Mouse (Mus musculus): ENCODE results near the gene Stard3. TPM values are rescaled to one million over a fixed set of nuclear protein-coding genes. Genes with fewer than 3 reads are reported as not detected.
"Not testable (repeated sequence)": the region's sequence is repeated elsewhere in the genome, so short reads cannot be mapped to it uniquely, and the experiment has no call there.

Stard3 gene
- total RNA-seq, 1 experiment from 2014 or later: 14.2 TPM

DNA sequence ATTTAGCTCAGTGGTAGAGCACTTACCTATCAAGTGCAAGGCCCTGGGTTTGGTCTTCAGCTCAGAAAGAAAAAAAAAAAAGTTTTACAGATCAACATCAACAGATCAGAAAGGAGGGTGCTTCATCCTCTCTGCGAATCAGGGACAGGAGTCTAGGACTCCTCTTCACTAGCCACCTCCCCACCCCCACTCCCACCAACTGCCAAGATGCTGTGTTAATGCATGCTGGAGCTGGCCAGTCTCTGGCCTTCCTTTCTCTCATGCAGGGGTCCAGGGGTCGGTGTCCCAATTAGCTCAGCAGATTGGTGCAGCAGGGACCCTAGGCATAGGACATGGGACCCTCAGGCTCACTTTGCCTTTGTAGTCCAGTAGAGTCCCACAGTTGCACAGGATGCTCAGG, 12.4 kb downstream of the Stard3 start:
- no peak for ATAC-seq (replicated peaks; ENCODE audit: low read depth, poor library complexity, severe bottlenecking)

DNA sequence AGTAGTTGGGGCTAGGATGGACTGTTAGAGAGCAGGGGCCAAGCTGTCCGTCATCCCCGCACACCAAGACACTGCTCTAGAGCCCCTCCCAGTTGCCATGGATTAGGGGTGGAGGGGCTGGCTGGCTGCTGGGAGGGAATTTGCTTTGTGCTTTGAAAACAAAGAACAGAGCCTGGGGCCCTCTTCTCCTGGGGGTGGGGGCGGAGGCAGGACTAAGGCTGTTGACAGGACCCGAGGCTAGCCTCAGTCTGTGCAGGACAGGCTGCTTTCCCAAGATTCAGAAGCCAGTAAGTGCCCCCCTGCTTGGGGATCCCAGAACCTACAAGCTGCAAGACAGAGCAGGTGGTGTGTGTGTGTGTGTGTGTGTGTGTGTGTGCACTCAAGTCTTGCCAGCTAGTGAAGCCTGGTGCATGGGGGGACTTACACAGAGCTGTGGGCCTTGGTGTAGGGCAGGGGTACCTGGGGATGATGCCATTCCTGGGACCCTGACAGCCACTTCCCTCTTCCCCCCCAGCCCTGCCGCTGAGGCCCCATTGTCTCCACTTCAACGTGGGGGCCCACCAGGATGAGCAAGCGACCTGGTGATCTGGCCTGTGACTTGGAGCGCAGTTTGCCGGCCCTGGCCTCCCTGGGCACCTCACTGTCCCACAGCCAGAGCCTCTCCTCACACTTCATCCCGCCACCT, 13.5 kb downstream of the Stard3 start:
- ATAC-seq (replicated peaks; ENCODE audit: low read depth, poor library complexity, severe bottlenecking): no peak

DNA sequence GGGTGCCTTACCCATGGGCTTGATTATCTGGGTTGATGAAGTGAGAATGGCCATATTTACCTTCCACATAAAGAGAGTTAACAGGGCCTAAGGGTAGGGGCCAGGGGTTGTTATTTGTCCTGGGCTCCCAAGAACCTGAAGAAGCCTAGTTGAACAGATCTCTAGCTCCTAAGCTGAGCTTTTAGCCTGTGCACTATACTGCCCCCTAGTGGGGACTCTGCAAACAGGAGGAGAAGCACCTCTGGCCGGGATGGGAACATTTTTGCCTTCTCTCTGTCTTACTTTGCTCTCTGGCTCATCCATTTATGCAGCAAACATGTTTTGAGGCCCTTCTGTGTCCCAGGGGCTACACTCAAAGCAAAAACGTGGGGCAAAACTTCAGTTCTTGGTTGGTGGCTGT, 14.2 kb downstream of the Stard3 start:
- peak; percentile 70; the same call in 1 of the 2 replicates for ATAC-seq (replicated peaks; ENCODE audit: low read depth, poor library complexity, severe bottlenecking)

DNA sequence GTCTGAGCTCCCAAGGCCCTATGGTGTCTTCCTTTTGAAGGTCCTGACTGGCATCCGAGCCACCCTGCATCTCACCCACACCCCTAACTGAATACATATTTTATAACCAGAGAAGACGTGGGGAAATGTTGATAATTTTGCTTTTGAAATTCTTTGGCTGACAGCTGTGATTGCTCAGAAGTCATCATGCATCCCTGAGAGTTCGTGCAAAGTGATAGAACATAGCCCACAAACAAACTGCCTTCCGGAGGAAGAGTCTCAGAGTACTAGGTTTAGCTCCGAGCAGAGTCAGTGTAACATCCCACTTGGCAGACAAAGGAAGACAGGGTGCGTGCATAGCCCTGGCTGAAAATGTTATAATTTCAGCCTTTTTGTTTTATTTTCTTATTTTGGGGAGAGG, 15.1 kb downstream of the Stard3 start:
- ATAC-seq (replicated peaks; ENCODE audit: low read depth, poor library complexity, severe bottlenecking): no peak

DNA sequence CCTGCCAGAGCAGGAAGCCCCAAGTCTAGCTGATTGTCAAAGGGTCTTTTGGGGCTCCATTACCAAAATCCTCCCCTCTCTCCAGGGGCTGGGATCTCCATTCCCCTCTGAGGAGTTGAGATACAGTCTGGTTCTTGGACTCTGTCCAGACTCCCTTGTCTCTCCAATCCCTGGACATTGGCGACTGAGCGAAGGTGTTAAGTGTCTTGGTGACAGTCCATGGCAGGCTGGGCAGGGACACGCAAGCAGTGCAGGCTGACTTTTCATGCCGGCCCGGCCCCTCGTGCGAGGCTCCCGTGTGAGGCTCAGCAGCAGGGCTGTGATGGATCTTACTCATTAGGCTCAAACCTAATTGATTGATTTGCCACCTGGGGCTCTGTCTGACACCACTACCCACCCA, 16.1 kb downstream of the Stard3 start:
- ATAC-seq (replicated peaks; ENCODE audit: low read depth, poor library complexity, severe bottlenecking): no peak

DNA sequence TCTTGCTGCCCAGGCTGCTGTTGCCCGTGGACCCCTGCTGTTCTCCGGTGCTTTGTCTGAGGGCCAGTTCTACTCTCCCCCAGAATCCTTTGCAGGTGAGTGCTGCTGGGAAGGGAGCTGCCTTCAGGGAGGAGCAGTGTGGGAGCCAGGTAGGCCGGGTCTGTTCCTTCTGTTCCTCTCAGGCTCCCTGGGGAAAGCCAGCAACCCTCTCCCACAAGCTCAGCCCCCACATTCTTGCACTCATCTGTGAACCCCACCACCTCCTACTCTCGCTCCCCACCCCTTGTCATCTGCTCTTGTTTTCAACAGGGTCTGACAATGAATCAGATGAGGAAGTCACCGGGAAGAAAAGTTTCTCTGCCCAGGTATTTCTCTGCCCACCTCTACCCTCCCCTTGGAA, 18.6 kb downstream of the Stard3 start:
- ATAC-seq (replicated peaks; ENCODE audit: low read depth, poor library complexity, severe bottlenecking): no peak

DNA sequence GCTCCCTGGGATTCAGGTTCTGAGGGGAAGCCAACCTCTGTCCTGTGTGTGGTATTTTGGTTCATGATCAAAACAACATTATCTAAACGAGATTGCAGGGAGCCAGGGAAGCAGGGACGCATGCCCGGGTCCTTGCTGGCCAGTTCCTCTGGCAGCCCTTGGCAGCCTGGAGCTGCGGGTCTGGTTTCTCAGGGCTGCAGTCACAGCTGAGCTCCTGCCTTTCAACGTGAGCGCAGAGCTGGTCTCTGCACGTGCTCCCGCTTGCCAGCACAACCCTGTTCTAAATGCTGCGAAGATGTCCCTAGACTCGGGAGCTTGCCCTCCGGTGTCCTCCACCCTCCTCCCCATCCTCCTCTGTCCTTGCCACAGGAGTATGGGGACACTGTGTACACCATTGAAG, 19.6 kb downstream of the Stard3 start:
- ATAC-seq (replicated peaks; ENCODE audit: low read depth, poor library complexity, severe bottlenecking): no peak

GRCm38 (mm10) chr11:98379379-98379778, 21.2 kb downstream of the Stard3 start:
- ATAC-seq (replicated peaks; ENCODE audit: low read depth, poor library complexity, severe bottlenecking): no peak

- ATAC-seq (replicated peaks; ENCODE audit: low read depth, poor library complexity, severe bottlenecking): no peak
Observed at GRCm38 (mm10) chr11:98380106-98380505, 21.9 kb downstream of the Stard3 start.

DNA sequence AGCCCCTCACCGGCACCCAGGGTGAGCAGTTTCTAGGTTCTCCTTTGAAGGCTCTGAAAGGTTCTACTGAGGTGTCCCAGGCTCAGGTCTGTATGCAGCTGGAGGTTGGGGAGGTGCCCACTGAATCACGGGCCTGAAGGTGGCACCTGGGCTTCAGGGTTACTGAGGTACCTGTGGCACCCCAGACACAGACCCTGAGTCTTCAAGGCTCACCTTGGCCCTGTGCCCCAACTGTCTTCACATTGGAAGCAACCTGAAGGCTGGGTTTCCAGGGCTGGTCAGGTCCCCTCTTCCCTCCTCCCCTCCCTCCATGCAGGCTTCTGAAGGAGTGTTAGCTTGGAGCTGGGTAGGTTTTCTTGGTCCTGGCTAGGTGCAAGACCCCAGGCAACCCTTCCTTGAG, 23.5 kb downstream of the Stard3 start:
- no peak for ATAC-seq (replicated peaks; ENCODE audit: low read depth, poor library complexity, severe bottlenecking)

DNA sequence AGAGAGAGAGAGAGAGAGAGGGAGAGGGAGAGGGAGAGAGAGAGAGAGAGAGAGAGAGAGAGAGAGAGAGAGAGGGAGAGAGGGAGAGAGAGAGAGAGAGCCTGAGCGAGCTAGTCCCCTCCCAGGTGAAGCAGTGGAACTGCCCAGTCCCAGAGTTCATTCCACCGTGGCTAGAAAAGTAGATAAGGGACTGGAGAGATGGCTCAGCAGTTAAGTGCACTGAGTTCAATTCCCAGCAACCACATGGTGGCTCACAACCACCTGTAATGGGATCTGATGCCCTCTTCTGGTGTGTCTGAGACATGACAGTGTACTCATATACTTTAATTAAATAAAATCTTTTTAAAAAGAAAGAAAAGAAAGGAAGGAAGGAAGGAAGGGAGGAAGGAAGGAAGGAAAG, 24.2 kb downstream of the Stard3 start:
- not testable (repeated sequence) for ATAC-seq (replicated peaks; ENCODE audit: low read depth, poor library complexity, severe bottlenecking)

- no peak for ATAC-seq (replicated peaks; ENCODE audit: low read depth, poor library complexity, severe bottlenecking)
Observed at GRCm38 (mm10) chr11:98383261-98384030, 25.3 kb downstream of the Stard3 start, which contains the start of gene Tcap. Tcap (plus strand) TSS chr11:98383811.

GRCm38 (mm10) chr11:98384216-98384615, 26.0 kb downstream of the Stard3 start:
- no peak for ATAC-seq (replicated peaks; ENCODE audit: low read depth, poor library complexity, severe bottlenecking)

DNA sequence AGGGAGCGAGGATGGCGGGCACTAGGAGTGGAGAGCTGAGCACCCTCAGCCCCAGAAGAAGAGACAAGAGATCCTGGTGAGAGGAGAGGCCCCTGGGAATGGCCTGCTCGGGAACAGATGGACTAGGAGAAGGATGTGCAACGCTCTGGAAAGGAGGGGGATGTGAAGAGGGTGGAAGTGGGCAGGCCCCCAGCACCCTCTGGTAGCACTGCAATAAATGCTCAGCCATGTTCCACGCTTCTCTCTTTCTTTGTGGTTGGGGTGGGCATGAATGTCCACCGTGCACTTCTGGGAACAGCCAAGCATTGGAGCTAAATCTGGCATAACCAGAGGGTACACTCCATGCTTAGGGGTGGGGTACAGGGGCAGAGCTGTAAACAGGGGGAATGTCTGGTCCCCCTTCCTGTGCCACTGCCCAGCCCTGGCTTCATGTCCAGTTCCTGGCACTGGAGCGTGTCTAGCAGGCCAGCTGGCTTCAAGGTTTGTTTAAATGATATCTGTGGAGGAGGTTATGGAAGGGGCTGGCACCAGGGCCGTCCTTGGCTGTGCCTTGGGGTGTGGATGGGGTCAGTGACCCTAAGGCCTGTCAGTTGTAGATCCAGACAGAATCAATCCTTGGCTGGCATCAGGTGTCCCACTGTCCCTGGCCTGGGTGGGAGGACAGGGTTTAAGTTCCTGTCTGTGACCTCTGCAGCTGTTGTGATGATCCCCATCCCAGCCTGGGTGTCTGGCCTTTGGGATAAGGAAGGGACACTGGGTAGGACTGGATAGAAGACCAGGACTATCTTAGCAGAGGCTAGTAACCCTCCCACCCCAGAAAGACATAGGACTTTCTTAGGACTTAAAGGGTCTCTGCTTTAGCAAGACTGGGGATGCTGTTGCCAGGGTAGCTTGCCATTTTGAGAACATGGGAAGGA, 26.8 kb downstream of the Stard3 start:
- no peak for ATAC-seq (replicated peaks; ENCODE audit: low read depth, poor library complexity, severe bottlenecking)

DNA sequence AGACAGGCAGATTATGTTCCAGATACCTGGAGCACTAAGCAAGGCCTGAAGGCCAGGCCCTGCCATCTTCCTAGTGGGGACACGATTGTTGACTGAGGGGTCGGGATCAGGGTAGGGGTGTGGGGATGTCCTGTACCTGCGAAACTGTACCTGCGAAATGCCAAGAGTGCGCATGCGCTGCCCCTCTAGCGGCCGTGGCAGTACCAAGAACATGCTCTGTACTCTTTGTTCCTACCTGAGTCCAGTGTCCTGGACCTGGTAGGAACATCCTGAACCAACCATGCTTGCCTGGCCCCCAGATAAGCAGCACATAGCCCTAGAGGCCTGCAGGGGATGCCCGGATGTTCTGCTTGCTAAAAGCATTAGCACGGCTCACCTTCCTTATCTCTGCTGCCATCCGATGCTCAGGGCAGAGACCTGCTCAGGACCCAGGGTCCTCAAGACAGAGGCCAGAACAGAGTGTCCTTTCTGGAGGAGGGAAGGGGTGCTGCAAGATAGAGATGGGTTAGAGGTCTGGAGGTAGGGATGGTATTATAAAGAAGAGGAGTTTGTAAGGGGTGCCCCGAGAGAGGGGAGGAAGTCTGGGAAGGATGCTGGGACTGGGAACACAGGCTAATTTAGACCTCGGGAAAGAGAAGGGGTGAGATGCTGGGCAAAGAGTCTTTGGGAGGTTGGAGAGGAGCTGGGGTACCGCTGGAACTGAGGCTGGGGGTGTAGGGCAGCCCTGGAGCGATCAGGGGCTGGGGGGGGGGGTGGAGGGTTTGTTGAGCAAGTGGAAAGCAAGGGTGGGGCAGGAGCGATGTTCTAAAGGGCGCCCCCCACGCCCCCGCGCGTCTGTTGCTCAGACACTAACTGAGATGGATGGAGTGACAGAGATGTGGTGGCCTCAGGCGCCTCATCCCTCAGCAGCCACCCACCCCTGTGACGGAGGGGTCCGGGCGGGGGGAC, 27.7 kb downstream of the Stard3 start, which contains the start of gene Pnmt:
Gene Pnmt, plus strand, starts transcription at position 813 of the 948 bp plus-strand sequence.
- no peak for ATAC-seq (replicated peaks; ENCODE audit: low read depth, poor library complexity, severe bottlenecking)

- ATAC-seq (replicated peaks; ENCODE audit: low read depth, poor library complexity, severe bottlenecking): no peak
Observed at GRCm38 (mm10) chr11:98386596-98386995, 28.4 kb downstream of the Stard3 start.

DNA sequence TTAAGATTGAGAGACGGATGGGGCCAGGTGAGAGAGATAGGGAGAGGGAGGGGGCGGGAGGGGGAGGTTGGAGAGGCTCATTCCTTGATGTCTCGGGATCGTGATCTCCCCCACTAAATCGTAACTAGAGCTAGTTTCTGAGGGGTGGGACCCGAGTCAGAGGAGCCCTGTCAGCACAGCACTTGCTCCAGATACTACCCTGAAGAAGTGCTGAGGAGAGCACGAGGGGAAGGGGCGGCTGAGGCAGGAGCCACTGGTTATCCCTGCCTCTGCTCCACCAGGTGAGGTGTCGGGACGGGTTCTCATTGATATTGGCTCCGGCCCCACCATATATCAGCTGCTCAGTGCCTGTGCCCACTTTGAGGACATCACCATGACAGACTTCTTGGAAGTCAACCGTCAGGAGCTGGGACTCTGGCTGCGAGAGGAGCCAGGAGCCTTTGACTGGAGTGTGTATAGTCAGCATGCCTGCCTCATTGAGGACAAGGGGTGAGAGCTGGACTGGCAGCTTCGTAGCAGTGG, 28.9 kb downstream of the Stard3 start:
- no peak for ATAC-seq (replicated peaks; ENCODE audit: low read depth, poor library complexity, severe bottlenecking)

GRCm38 (mm10) chr11:98388282-98388681, 30.1 kb downstream of the Stard3 start:
- ATAC-seq (replicated peaks; ENCODE audit: low read depth, poor library complexity, severe bottlenecking): no peak

DNA sequence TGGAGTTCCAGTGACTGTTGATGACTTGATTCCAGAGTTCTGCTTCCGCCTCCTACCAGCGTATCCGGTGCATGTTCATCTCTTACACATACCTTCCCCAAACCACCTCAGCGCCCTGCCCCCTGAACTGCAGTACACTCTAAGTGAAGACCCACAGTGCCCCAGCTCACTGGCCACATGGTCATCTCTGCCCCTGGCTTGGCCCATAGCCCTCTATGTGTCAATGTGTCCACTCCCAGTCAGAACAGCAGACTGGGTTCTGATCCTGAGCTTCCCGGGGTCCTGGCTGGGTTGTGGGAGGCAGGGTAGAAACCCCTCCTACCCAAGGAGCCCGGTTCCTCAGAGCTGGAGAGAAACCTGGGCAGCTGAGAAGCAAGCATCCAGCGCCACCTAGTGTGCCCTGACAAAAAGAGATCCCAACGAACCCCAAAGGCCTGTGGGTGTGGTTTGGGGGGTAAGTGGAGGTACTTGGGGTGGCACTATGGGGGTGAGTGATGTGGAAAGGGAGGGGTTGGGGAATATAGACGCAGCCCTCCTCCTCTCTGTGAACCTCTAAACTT, 31.1 kb downstream of the Stard3 start:
- ATAC-seq (replicated peaks; ENCODE audit: low read depth, poor library complexity, severe bottlenecking): peak; percentile 38

Measured in common myeloid progenitor, adult 5-6 weeks (primary cell).